Mouse (Mus musculus) erythroblast, adult 5-6 weeks (primary cell): Measurements from ENCODE around the gene Med12l. TPM values are rescaled to one million over a fixed set of nuclear protein-coding genes. Genes with fewer than 3 reads are reported as not detected.
"Not testable (repeated sequence)": the region's sequence is repeated elsewhere in the genome, so short reads cannot be mapped to it uniquely, and the experiment has no call there.

ENCODE experiments used
- ATAC-seq: replicated peaks from 2 replicates; pipeline ENCODE4 v1.8.0; 2016; ENCODE audit warnings: moderate number of reproducible peaks, mild to moderate bottlenecking, moderate TSS enrichment, inconsistent platforms; ENCODE audit not compliant: poor library complexity, low FRiP score, severe bottlenecking
- total RNA-seq, 2 experiments: library from RNA; stranded (forward) in 1 of 2; stranded (reverse) in 1 of 2; fragments of 150-400 nt in 1 of 2; fragments of 200-764, 138-1000 nt in 1 of 2; gene quantifications; 2 replicates each; pipeline versions ENCODE4 v1.2.3 to v1.2.4; 2015 to 2017; ENCODE audit warnings: low replicate concordance in 2 of 2

Gene Med12l
- total RNA-seq, 2 experiments from 2014 or later = 0.34 to 0.38 TPM

- ATAC-seq = no peak
Observed at GRCm38 (mm10) chr3:59131966-59132365, 126.3 kb downstream of the Med12l start.

GRCm38 (mm10) chr3:59133189-59133588, 127.6 kb downstream of the Med12l start:
- no peak for ATAC-seq

GRCm38 (mm10) chr3:59135911-59136653, 130.5 kb downstream of the Med12l start:
- no peak for ATAC-seq

GRCm38 (mm10) chr3:59138946-59139468, 133.4 kb downstream of the Med12l start:
- ATAC-seq = no peak

DNA sequence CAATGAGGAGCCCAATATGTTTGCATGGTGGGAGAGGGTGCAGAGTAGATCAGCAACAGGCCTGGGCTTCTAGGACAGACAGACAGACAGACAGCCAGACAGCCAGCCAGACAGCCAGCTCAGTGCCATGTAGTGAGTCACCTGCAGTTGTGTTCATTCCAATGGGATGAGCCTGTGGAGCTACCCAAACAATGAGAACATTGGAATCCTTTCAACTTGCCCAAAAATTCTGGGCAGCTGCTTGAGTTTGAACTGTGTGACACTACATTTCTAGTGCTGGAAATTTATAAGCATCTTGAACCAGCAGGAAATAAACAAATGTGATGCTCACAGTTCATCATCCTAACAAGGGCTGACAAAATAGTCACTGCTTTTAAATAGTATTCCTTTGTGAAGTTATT, 134.0 kb downstream of the Med12l start:
- no peak for ATAC-seq

DNA sequence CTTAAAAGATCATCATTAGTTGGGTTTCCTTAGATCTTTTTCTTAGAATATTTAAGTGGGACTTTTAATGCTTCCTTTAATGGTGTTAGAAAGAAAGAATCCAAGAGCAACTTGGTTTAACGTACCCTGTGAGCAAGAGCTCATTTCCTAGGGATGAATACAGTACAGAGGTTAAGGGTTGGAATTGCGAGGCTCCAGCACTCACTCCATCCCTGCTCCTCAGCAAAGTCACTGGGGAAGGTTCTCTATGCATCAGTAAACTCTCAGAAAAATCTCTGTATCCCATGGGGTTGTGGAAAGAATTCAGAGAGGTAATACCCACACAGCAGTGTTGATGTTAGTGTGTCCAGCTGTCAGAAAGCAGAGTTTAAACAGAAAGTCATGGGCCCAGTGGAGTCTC, 134.5 kb downstream of the Med12l start:
- no peak for ATAC-seq

- not testable (repeated sequence) for ATAC-seq
Observed at GRCm38 (mm10) chr3:59140941-59141340, 135.3 kb downstream of the Med12l start.

- ATAC-seq = no peak
Observed at GRCm38 (mm10) chr3:59141507-59142305, 136.1 kb downstream of the Med12l start.

DNA sequence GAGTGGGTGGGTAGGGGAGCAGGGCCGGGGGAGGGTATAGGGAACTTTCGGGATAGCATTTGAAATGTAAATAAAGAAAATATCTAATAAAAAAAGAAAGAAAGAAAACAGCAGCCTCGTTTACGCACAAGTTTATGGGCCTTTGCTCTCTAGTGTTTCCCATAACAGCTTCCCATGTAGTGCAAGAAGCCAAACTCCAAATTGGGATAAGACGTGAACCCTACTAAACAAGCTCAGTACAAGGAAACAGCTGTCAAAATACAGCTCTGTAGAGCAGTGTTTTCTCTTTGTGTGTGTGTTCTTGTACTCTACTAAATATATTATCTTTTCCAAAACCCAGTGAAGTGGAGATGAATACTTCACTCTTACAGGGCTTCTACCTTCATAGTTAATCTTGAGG, 139.6 kb downstream of the Med12l start:
- ATAC-seq = no peak

- ATAC-seq = no peak
Observed at GRCm38 (mm10) chr3:59149646-59150045, 144.0 kb downstream of the Med12l start.

DNA sequence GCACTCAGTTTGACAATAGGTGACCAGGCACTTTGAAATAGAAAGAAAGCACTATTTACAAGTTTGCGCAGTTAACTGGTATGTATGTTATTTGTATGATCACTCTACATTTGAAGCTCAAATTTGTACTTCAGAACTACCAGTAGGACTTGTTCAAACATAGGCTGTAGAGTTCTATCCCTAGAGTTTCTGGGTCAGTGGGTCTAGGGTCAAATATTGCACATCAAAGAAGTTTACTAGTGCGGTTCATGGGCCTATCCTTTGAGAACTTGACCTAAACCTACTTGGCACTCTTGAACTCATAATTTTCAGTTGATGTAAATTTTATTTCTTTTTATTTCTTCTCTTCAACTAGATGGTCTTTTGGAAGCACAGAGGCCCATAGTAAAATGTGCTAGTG, 145.0 kb downstream of the Med12l start:
- no peak for ATAC-seq

DNA sequence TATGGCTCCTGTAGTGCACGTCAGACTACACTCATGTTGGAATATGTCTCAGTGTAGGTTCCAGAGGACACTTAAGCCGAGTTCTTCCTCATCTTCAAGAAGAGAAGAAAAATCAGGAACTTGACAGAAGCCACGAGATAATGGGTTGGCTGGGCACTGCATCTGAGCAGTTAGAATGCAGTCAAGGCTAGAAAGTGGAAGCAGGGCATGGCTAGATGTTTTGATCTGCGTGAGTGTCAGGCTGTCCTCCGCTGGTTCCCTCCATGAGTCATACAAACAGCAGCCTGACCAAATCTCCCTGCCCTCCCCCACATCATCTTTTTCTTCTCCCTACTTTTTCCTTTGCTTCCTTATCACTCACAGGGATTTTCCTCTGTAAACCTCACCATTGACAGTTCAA, 147.8 kb downstream of the Med12l start, which contains the start of gene P2ry14:
TSS of gene P2ry14 (minus strand) at position 195 of the 400 bp plus-strand sequence.
- ATAC-seq = no peak

DNA sequence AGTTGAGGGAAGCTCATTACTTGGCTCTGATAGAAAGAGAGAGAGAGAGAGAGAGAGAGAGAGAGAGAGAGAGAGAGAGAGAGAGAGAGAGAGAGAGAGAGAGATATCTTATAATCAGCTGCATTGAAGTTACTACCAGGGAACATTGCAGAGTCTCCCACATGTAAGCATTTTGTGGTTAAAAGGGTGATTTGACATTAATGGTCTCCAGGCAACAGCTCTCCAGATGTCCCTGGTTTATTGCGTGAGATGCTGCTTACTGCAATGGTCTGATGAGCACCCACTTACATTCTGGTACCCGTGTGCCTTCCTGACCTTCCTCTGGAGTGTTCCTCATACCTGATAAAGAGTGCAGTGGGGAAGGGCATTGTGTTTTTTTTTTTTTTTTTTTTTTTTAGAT, 149.3 kb downstream of the Med12l start:
- ATAC-seq = no peak

GRCm38 (mm10) chr3:59155404-59155803, 149.8 kb downstream of the Med12l start:
- no peak for ATAC-seq

- ATAC-seq = no peak
Observed at GRCm38 (mm10) chr3:59157048-59157447, 151.4 kb downstream of the Med12l start.

- ATAC-seq = no peak
Observed at GRCm38 (mm10) chr3:59160465-59160864, 154.8 kb downstream of the Med12l start.

GRCm38 (mm10) chr3:59167417-59168054, 161.9 kb downstream of the Med12l start:
- ATAC-seq = no peak

- ATAC-seq = no peak
Observed at GRCm38 (mm10) chr3:59168476-59168875, 162.9 kb downstream of the Med12l start.

DNA sequence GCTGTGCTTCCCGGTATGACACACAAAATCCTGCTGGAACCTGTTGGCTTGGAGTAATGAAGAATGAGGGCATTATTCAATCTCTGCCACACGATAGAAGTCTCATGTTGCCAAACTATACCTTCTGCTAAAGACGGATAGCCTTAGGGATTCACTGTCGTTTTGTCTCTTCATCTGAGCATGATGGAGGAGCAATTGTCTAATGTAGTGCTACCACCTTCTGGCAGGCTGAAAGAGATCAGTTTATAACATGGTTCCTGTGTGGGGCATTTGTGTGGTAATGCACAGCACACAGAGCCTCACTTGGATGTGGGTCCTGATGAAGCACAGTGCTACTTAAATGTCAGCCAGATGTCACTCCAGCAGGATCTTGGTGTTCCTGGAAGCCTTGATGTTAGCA, 163.6 kb downstream of the Med12l start:
- no peak for ATAC-seq

GRCm38 (mm10) chr3:59169921-59170627, 164.4 kb downstream of the Med12l start:
- no peak for ATAC-seq
